Mouse (Mus musculus) ZHBTc4 (cell line): ENCODE data around the gene Cdkn3.
"Not testable (repeated sequence)": the region's sequence is repeated elsewhere in the genome, so short reads cannot be mapped to it uniquely, and the experiment has no call there.

ENCODE experiments used
- DNase-seq: peaks from one replicate; pipeline ENCODE4 v3.0.0-alpha.2; 2011; ENCODE audit warnings: low read depth, low spot score

The Cdkn3 gene

DNA sequence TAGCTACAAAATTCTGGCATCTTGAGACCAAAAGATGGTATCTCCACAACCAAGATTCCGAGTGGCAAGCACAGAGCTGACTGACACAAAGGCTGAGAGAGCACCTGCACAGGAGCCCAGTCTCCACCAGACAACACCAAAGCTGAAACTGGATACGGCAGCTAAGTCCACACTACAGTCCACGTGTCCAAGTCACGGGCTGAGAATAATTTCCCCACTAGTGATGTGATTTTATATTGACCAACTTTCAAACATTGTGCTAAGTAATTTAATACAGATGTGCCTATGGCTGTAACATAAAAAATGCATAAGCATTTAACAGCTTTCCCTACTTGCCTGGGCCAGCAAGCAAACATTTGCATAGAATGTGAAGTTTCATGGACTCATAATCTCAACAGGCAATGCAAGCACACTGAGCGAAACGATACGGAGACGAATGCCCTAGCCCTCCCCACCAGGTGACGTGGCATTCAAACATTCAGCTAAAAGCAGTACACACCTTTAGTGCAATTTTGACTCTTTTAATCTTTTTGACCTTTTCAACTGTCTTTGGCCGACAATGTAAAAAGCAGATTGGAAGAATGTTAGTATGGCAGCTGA is 23.1 kb downstream of the Cdkn3 start:
- no peak for DNase-seq

DNA sequence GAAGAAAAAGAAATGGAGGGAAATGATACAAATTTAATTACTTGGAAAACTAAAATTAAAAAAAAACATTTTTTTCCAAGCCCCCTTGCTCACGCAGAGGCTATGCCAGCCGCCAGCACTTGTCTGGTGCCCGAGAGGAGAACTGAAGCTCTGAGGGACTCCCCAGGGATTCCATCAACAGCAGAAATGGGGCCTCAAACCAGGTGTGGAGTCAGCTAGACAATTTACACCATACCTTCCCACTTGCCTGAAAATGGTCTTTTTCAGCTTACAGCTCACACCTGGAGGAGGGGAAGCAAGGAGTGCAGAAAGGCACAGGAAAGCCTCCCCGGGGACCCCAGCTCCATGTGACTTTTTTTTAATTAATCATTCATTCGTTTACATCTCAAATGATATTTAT is 24.9 kb downstream of the Cdkn3 start:
- DNase-seq: no peak

DNA sequence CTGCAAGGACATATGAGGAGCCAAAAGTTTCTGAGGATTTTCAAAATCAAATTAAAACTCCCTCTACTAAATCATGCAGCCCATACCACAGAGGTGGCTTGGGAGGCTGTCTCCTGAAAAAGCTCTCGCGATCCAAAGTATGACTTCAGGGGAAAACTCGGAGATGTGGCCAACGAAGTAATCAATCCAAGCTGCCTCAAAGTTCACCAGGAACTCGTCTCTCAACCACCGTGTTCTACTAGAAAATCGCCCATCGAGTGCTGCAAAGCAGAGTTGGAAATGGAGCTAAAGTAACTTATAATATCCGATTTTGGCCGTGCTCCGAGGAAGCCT is 27.1 kb downstream of the Cdkn3 start:
- peak; percentile 32 for DNase-seq

DNA sequence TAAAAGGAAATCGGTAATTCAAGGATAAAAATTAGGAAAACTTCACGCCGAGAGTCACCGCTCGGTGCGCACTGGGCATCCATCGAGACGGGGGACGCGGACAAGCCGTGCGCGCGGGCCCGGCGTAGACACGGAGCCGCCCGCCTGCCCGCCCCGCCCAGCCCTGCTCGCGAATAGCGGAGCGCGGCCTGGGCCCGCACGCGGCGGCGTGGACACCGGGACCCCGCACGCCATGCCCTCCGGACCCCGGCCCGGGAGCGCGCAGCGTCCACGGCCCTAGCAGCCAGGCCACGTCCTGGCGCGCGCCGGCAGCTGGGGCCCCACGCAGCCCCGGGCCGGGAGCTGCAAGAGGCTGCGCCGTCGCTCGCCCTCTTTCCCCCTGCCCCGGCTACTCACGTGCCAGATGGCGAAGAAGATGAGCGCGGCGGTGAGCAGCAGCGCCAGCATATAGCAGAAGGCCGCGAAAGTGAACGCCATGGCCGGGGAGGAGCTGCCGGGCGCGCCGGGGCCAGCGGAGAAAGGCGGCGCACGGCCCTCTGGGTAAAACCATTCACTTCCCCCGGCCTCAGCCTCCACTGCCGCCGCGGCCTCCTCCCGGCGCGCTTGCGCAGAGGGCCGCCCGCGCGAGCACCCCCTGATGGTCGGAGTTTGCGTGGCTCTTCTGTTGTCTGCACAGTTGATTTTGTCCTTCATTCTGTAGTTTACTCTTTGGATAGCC is 27.6 kb downstream of the Cdkn3 start, which contains the start of gene Cnih1:
Gene Cnih1, minus strand, starts transcription at position 625 of the 718 bp plus-strand sequence.
- DNase-seq: peak; percentile 95

DNA sequence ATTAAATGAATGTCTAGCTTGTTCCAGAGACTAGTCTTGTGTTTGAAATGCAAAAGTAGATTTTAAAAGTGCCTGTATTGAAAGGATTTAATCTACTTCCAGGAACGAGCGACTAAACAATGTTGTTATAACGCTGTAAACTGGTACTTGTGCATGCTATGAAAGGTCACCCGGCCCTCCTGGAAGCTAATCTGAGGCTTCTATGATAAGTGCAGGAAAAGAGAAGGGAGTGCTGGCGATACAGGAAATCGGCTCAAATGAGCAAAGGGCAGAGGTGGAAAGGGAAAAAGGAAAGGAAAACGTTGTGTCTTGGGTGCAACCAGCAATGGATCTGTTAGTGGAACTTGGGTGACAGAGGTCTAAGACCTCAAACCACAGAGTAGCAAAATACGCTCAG is 28.2 kb downstream of the Cdkn3 start:
- DNase-seq: no peak

DNA sequence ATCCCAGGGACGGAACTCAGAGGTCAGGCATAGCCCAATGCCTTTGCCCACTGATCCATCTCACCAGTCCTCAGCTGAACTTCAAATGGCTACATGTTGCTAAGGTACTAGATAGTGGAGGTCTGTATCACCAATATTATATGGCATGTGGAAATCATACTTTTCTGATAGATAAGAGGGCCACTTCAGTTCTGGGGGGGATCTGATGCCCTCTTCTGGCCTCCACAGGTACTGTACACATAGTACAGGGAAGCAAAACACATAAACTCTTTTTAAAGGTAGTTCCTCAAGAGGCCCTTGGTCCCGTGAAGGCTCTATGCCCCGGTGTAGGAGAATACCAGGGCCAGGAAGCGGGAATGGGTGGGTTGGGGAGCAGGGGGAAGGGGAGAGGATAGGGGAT is 30.0 kb downstream of the Cdkn3 start:
- peak; percentile 60 for DNase-seq

DNA sequence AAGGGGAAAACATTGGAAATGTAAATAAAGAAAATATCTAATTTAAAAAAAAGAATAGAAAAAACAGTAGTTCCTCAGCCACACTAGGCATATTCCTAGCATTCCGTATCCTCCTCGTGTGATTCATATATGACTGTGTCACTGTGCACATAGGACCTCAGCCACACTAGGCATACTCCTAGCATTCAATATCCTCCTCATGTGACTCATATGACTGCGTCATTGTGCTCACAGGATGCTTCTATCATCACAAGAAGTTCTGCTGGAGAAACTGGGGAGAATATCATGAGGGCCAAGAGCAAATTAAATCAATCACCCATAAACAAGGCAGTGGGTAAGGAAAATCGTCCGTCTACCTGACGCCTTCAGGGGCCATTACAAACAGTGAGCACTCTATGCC is 30.4 kb downstream of the Cdkn3 start:
- no peak for DNase-seq

DNA sequence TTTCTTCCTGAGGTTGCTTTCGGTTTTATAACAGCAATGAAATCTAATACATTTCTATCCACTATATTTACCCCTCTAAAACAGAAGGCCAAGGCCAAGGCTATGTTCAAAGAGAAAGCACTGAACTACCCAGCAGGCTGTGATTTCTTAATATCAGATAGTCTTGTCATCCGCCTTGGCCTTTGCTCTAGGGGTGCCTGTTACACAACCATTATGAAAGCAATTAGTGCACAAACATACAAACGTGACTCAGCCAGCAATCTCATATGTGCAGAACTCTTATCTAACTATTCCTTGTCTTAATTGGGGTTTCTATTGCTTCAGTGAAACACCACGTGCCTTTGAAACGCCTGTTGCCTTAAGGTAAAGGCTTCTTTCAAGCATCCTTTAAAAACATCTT is 33.8 kb downstream of the Cdkn3 start:
- no peak for DNase-seq

DNA sequence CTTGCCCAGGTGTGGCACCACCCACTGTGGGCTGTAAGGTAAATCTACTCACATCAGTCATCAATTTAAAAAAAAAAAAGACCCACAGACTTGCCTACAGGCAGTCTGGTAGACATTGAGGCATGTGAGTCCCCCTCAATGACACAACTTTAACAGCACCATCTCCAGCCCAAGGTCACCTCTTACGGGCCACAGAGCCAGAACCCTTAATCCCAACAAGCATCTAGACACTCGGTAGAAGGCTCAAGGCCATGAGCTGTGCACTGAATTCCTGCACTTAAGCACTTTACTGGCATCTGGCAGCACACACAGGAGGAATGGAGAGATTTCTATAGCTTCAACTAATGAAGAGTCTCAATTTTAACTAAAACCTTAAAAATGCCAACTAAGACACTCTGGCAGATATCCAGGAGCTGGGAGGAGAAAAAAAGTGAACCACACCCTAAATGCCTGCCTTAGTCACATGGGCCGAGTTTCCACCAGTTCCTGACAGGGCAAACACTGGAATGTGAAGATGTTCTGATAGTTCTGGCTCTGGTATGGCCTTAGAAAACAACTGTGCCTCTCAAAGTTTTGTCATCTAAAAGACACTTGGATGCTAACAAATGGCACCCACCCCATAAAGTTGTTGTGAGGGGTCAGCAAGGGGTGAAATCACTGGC is 40.5 kb downstream of the Cdkn3 start:
- DNase-seq: peak; percentile 33

DNA sequence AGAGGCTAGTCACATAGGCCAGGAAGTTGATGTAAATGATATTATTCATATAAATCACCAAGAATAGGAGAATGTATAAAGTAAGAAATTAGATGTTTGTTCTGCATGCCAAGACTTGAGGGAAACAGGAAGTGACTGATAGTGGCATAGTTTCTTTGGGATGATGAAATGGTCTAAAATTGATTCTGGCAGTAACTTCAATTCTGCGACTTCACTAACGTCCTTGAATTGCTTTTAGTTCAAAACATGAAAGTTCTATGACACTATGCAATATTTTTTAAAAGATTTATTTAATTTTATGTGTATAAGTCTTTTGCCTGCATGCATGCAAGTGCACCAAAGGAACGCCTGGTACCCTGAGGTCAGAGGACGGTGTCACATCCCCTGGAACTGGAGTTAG is 42.9 kb downstream of the Cdkn3 start:
- DNase-seq: no peak

DNA sequence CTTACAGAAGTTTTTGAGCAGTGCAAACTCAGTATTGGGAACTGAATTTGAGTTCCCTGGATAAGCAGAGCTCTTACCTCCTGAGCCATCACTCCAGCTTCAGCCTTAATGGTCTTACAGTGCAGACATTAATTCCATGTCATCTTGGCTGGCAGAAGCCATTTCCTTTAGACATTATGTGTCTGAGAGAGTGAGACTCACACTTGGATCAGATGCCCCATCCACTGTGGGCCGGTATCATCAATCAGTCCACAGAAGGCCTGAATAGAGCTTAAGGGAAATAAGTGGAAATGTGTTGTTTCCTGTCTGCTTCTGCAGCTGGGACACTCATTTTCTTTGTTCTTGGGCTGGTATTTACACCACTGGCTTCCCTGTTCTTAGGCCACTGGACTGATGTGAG is 43.5 kb downstream of the Cdkn3 start:
- DNase-seq: no peak

DNA sequence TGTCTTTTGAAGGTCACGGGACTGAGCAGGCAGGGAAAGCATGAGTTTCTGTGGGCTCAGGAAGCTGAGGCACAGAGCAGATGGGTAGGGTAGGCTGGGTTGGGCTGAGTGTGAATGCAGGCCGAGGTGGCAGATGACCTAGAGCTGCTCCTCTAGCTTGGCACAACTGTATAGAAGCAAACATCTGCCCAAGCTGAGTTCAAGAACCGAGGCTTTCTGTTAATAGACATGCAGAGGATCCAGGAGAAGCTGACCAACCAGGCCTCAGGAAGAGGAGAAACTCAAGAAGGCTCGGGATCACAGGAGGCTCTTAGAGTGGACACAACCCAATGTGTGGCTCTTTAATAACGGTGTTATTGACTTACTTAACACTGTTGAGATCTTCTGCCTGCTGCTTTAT is 45.8 kb downstream of the Cdkn3 start:
- no peak for DNase-seq

DNA sequence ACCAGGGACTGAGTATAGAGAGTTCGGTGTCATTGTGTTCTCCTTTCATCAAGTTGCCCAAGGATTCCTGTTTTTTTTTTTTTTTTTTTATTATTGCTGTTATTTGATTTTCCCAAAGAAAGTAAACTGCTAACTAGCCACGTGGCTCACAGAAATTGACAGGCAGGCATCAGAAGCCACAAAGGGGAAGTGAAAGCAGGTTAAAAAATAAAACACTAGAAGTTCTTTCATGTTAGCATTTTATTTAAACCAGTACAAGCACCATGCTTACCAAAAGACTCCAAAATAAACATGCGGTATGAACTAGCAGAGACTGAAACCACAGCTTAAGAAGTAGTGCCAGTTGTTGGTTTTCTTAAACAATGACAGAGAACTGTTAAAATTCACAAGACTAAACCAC is 47.6 kb downstream of the Cdkn3 start:
- no peak for DNase-seq

DNA sequence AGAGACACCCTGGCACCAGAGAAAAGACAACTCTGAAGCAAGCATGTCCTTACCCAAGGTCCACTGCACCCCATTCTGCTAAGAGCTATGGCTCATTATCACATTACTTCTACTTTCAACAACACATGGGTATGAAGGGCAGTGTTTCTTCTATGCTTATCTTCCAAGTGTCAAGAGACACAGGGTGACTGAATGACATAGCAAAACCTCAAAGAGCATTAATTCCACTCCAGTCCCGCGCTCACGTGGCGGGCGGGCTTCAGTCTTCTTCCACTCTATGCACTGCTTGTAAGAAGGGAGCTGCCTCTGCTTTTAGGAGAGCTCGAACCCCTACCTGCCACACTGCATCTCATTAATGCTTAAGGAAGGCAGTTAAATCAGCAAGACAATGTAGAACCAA is 55.3 kb downstream of the Cdkn3 start:
- no peak for DNase-seq

DNA sequence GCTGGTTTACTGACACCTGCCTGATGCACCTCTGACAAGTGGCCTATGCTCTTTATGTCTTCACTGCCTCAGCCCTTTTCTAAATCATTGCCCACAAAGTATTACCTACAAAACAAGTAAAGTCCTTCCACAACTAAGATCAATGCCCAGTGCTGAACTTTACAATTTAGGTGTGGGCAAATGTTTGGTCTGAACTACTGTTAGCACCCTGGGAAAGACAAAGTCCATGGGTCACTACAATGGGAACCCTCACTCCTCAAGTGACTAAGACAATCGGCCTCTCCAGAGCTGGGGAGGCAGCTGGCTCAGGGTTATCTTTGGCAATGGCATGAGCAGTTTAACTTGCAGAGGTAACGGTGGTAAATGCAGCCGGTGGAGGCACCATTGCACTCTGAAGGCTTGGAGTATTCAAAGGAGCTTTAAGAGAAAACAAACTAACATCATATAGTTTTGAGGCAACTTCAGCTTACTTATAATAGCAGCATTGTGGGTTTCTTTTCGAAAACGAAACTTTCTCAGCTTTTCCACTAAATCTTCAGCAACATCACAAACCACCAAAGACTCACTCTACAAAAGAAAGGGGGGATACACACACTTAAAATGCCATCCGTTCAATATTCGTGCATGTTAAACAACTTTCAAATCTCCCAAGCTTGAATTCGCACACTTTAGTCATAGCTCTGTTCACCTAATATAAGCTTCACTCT is 56.7 kb downstream of the Cdkn3 start:
- no peak for DNase-seq

DNA sequence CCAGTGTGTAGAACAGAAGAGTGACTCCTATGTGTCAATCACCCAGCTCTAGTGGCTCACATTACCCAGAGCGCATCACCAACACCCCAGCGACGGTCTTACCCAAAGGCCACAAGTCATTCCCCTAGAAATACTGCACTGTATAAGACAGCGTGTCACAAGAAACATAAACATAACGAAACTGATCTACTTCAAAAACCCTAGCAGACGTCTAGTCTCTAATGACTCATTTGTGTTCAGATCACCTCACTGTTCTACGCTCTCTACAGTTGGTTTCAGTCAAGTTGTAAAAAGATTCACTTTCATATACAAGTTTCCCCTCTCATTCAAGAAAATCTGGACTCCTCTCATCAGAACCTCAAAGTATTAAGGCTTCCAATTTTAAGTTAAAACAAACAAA is 58.4 kb downstream of the Cdkn3 start:
- no peak for DNase-seq

DNA sequence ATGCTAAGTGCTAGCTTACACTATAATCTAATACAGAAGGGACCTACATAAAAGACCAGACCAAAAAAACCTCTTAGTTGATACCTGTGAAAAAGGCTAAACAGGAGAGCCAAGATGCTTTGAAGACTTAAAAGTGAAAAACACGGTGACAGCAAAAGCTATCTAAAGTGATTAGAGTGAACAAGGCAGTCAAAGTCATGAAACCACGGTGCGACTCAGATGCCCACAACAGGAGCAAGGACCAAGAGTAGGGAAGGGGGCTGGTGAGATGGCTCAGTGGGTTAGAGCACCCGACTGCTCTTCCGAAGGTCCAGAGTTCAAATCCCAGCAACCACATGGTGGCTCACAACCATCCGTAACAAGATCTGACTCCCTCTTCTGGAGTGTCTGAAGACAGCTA is 59.6 kb downstream of the Cdkn3 start:
- not testable (repeated sequence) for DNase-seq
